Mouse (Mus musculus): ENCODE measurements around the gene Hectd4. TPM values are rescaled to one million over a fixed set of nuclear protein-coding genes. Genes with fewer than 3 reads are reported as not detected.
A peak's percentile ranks its signal among the peaks of the same experiment; 100 is the strongest.

Gene Hectd4
- 3.8 and 4.1 TPM in 2 replicates for polyA plus RNA-seq (2015; fragmentation: Nextera tagmentation; extraction: Ambion mirVana)

DNA sequence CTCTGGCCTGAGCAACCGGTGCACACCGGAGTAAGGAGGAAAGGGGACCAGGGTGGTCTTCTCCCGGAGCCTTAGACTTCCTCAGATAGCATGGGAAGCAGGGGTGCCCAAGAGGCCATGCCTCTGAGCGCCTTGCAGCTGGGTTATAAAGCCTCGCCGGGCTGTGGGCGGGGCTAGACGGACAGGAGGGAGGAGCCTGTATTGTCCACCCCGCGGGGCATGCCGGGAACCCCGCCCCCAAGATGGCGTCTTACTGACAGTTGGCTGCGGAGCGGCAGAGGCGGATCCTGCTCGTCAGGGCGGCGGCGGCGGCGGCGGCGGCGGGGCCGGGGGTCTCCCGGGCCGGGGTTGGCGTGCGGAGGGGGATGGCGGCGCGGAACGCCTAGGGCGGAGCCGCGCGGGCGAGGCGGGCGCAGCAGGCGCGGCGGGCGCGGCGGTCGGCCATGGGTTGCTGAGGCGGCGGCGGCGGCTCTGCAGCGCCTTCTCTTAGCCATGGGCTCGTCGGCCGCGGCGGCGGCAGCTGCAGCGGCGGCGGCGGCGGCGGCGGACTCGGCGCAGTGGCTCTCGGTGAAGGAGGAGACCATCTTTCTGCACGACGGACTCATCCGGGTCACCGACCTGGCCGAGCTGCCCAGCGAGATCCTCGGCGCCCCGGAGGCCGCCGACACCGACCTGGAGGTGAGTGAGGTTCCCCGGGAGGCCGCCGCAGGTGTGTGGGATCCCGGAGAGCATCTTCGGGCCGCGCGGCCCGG, at the start of gene Hectd4:
Gene Hectd4 (plus strand): TSS at position 240 of the 752 bp plus-strand sequence.
- H3K4me2 ChIP-seq = peak within 1 kb of the TSS; percentile 72
- no peaks in the 10 kb centered on the region for H3K9me3 ChIP-seq
- peak; percentile 87 for ATAC-seq (ENCODE audit: insufficient number of reproducible peaks, low FRiP score, low TSS enrichment, low read depth)
- H3K9ac ChIP-seq = peak within 1 kb of the TSS; percentile 83
- no peaks in the 10 kb centered on the region for H3K36me3 ChIP-seq
- H3K27me3 ChIP-seq = no peaks in the 10 kb centered on the region
- H3K27ac ChIP-seq = peak within 1 kb of the TSS; percentile 85
- H3K4me3 ChIP-seq = peak within 1 kb of the TSS; percentile 97
- under 1% methylated on average over 41 of the region's 90 CpGs for WGBS
- peaks cover 9% of the 10 kb centered on the region for H3K4me1 ChIP-seq

DNA sequence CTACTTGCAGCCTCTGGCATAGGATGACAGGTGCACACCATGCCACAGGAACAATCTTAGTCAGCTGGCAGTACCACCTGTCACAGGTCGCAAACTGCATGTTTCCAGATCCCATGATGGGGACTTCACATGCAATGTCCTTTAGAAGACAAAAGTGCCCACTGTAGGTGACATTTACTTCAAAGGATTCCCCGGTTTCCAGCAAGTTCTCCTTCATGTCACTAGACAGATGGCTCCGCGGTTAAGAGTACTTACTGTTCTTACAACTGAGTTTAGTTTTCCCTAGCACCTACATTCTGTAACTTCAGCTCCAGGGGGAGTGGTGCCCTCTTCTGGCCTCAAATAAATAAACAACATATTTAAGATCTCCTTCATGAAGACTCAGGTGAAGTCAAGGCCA, 47.2 kb upstream of the Hectd4 start:
- ATAC-seq (ENCODE audit: insufficient number of reproducible peaks, low FRiP score, low TSS enrichment, low read depth) = no peak
- Histone ChIP-seq H3K9me3 (no peaks in the 10 kb centered on the region), H3K4me3 (no peak overlapping the region), H3K27ac (no peak overlapping the region), H3K4me2 (no peak overlapping the region), H3K27me3 (no peaks in the 10 kb centered on the region), H3K36me3 (peaks cover 27% of the 10 kb centered on the region), H3K9ac (0 out of 2 replicates have a peak overlapping the region, but pooled peaks have one; percentile 20), H3K4me1 (no peaks in the 10 kb centered on the region)
- 84% methylated on average over 4 of the region's 4 CpGs for WGBS

DNA sequence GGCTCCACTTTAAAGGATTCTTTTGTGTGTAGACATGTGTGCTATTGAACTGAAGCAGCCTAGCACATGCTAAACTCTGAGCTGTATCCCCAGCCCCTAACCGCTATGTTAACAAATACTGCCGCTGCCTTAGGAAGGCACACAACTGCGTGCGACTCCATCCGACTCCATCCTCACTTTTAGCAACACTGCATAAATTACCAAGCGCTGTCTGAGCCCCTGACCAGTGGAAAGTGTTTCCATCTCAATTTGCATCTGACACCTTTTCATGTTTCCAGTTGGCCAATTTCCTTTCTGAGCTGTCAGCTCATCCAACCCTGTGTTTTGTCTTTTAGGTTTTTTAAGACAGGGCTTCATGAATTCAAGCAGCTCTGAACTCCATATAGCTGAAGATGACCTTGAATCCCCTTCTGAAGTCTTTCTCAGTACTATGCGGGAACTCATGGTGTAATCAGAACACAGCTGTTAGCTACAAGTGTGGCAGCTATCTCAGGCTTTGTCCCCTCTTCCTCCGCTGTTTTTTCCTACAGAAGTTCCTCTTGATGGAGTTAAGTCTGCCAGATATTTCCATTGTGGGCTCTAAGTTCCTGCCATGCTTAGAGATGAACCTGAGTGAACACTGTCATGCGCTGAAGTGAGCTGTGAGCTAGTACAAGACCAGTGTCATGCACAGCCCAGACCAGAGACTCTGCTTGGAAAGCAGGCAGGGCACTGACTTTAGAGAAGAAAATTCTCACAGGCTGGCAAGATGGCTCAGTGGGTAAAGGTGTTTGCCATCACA, 40.8 kb upstream of the Hectd4 start:
- H3K9me3 ChIP-seq = no peaks in the 10 kb centered on the region
- no peak for ATAC-seq (ENCODE audit: insufficient number of reproducible peaks, low FRiP score, low TSS enrichment, low read depth)
- no peak overlapping the region for H3K9ac ChIP-seq
- WGBS = 78% methylated on average over 9 of the region's 9 CpGs
- H3K27ac ChIP-seq = no peak overlapping the region
- peaks cover 4% of the 10 kb centered on the region; the same call in 1 of the 2 replicates for H3K36me3 ChIP-seq
- H3K4me2 ChIP-seq = no peak overlapping the region
- H3K27me3 ChIP-seq = no peaks in the 10 kb centered on the region
- no peaks in the 10 kb centered on the region for H3K4me1 ChIP-seq
- H3K4me3 ChIP-seq = no peak overlapping the region

DNA sequence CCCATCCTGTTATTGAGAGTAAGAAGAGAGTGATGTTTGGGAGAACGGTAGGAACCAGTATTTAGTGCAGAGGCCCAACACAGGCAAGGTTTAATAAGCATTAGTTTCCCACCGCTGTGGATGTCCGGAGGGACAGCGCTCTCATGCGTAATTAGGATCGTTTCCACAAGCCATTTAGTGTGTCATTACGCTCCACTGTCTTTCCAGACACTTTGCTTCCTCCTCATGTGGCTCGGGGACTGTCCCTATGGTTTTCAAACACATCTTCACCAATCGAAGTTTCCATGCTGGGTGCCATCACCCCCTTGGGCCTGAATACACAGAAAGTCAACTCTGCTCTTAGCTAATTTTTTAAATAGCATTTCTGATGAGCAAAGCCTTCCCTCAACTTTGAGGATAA, 36.8 kb upstream of the Hectd4 start:
- Histone ChIP-seq H3K4me2 (no peak overlapping the region), H3K27me3 (no peaks in the 10 kb centered on the region), H3K36me3 (no peaks in the 10 kb centered on the region), H3K27ac (no peak overlapping the region), H3K9me3 (no peaks in the 10 kb centered on the region), H3K4me1 (peaks cover 18% of the 10 kb centered on the region; the same call in 1 of the 2 replicates), H3K9ac (no peak overlapping the region), H3K4me3 (no peak overlapping the region)
- WGBS = 59% methylated on average over 9 of the region's 9 CpGs
- ATAC-seq (ENCODE audit: insufficient number of reproducible peaks, low FRiP score, low TSS enrichment, low read depth) = no peak

DNA sequence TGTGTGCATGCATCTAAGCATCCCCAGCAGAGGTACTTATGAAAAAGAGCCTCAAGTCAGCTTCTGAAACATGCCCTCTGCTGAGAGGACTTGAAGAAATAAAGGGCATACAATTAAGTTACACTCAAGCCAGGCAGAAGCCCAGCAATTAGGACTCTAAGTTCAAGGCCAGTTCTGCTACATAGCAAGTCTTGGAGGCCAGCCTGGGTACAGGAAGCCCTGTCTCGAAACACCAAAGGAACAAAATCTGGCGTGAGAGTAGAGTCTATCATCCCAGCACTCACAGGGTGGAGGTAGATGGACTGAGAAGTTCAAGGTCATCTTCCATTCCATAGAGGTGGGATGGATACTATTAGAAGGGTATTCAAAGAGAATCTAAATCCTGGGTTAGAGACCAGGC, 35.6 kb upstream of the Hectd4 start:
- Histone ChIP-seq H3K36me3 (no peaks in the 10 kb centered on the region), H3K4me3 (no peak overlapping the region), H3K4me1 (peaks cover 24% of the 10 kb centered on the region; the same call in 1 of the 2 replicates), H3K27me3 (no peaks in the 10 kb centered on the region), H3K27ac (no peak overlapping the region), H3K9me3 (no peaks in the 10 kb centered on the region), H3K9ac (no peak overlapping the region), H3K4me2 (no peak overlapping the region)
- WGBS = 55% methylated on average over 2 of the region's 2 CpGs
- ATAC-seq (ENCODE audit: insufficient number of reproducible peaks, low FRiP score, low TSS enrichment, low read depth) = no peak

DNA sequence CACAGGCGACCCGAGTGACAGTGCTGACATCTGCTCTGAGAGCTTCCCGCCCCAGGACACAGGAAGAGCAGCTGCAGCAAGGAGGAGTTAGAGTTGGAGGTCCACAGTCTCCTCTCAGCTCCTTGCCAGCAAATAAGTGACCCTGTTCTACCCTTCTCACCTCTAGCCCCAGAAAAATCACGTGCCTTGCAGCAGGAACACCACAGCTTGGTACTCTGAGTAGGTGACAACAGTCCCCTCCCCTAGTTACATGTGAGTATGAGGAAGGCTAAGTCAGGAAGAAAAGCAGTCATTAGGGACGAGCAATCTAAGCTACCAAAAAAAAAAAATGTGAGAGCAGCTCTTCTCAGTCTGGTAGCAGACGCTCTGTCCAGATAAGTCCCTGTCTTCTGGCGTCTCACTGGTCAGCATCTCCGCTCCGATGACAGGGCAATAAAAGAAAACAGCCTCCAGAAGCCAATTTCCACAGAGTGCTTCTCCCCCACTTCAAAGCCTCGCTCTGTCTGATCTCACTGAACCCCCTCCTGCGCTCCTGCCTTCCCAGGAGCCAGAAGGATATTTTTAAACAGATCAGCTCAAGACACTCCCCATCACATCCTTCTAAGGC, 35.0 kb upstream of the Hectd4 start:
- peaks cover 28% of the 10 kb centered on the region for H3K4me1 ChIP-seq
- no peak for ATAC-seq (ENCODE audit: insufficient number of reproducible peaks, low FRiP score, low TSS enrichment, low read depth)

DNA sequence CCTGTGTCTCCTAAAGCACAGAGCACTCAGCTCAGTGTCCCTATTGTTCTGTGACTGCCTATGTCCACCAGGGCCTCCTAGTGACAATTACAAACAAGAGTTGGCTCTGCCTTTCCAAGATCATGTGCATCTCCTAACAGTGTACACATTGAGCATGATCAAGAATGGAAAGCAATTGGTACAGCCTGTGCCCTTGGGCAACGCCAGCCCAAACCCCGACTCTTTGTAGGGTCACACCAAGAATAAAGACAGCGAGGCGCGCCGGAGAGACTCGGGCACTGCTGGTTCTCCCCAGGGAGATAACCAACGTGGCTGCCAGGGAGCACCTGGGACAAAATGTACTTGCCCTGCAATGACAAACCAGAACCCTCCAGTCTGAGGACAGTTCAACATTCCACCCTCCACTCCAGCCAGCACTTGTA, 32.4 kb upstream of the Hectd4 start:
- Histone ChIP-seq H3K9me3 (no peaks in the 10 kb centered on the region), H3K9ac (no peak overlapping the region), H3K36me3 (no peaks in the 10 kb centered on the region), H3K4me3 (no peak overlapping the region), H3K27me3 (no peaks in the 10 kb centered on the region), H3K27ac (no peak overlapping the region), H3K4me2 (no peak overlapping the region), H3K4me1 (peaks cover 37% of the 10 kb centered on the region)
- no peak for ATAC-seq (ENCODE audit: insufficient number of reproducible peaks, low FRiP score, low TSS enrichment, low read depth)
- WGBS = 89% methylated on average over 8 of the region's 8 CpGs

More for the DNA sequence above, 35.0 kb upstream of the Hectd4 start:
- Histone ChIP-seq H3K36me3 (no peaks in the 10 kb centered on the region), H3K4me3 (no peak overlapping the region), H3K4me2 (peak overlapping the region; percentile 12; the same call in 1 of the 2 replicates), H3K9ac (no peak overlapping the region), H3K27me3 (no peaks in the 10 kb centered on the region), H3K9me3 (no peaks in the 10 kb centered on the region), H3K27ac (no peak overlapping the region)
- WGBS = 23% methylated on average over 11 of the region's 11 CpGs

DNA sequence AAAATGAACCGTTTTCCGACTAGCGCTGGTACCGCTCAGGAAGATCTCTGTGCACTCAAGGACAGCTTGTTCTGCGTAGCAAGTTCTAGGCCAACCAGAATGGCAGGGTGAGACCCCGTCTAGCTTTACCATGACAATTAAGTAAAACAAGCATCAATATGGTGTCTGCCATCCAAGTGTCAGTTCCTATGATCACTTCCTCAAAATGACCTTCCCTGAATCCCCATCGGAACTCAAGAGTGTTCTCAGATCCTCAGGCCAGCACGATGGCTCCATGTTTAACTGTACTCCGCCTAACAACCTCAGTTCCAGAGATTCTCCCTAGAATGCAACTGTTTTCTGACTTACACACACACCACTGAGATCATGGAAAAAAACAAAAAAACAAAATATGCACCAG, 31.8 kb upstream of the Hectd4 start:
- H3K4me3 ChIP-seq = no peak overlapping the region
- H3K36me3 ChIP-seq = no peaks in the 10 kb centered on the region
- ATAC-seq (ENCODE audit: insufficient number of reproducible peaks, low FRiP score, low TSS enrichment, low read depth) = no peak
- H3K4me1 ChIP-seq = peaks cover 37% of the 10 kb centered on the region
- no peaks in the 10 kb centered on the region for H3K9me3 ChIP-seq
- no peak overlapping the region for H3K9ac ChIP-seq
- H3K27me3 ChIP-seq = no peaks in the 10 kb centered on the region
- no peak overlapping the region for H3K27ac ChIP-seq
- 87% methylated on average over 9 of the region's 9 CpGs for WGBS
- no peak overlapping the region for H3K4me2 ChIP-seq

DNA sequence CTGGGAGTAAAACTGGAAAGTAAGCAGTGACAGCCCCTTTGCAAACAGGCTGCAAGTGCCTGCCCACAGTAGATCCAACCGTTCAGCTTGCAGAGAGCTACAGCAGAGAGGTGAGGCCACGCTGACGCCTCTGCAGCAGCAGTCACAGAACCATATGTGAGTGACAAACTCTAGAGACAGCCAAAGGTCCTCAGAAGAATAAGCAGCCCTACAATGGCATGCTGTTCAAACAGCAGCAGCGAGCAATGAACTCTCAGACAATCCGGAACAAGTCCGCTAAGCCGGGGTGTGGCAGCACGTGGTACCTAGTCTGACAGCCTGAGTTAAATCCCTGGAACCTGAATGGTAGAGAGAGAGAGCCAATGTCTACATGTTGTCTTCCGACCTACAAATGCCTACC, 30.8 kb upstream of the Hectd4 start:
- 79% methylated on average over 9 of the region's 9 CpGs for WGBS
- no peak for ATAC-seq (ENCODE audit: insufficient number of reproducible peaks, low FRiP score, low TSS enrichment, low read depth)
- no peak overlapping the region for H3K4me2 ChIP-seq
- H3K36me3 ChIP-seq = no peaks in the 10 kb centered on the region
- H3K9ac ChIP-seq = no peak overlapping the region
- H3K27ac ChIP-seq = no peak overlapping the region
- H3K4me3 ChIP-seq = no peak overlapping the region
- H3K27me3 ChIP-seq = no peaks in the 10 kb centered on the region
- peaks cover 37% of the 10 kb centered on the region for H3K4me1 ChIP-seq
- H3K9me3 ChIP-seq = no peaks in the 10 kb centered on the region

DNA sequence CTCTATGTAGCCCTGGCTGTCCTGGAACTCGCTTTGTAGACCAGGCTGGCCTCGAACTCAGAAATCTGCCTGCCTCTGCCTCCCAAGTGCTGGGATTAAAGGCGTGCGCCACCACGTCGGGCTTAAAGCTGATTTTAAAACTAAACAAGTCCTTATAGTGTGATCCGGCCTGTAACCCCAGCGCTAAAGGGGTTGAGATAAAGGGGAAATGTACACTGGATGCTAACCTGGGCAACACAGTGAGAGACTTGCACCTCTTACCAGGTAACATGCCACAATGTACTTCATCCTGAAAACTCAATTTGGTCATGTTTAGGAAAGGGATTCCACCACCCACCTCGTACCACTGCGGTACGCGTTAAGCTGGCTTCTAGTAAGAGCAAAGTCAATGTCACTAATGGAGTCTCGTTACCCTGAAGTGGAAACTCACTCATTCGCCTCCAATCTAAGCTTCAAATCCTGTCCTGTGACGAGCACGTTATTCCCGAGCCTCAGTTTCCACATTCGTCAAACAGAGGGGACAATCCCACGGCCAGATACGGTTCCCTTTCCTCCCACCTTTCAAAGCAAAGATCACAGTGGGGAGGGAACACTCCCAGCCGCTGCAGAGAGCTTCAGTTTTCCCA, 29.7 kb upstream of the Hectd4 start:
- no peak for ATAC-seq (ENCODE audit: insufficient number of reproducible peaks, low FRiP score, low TSS enrichment, low read depth)
- Histone ChIP-seq H3K27ac (peak overlapping the region; percentile 87), H3K4me3 (peak overlapping the region; percentile 95), H3K9ac (peak overlapping the region; percentile 93), H3K4me2 (peak overlapping the region; percentile 61), H3K4me1 (peaks cover 31% of the 10 kb centered on the region), H3K9me3 (no peaks in the 10 kb centered on the region), H3K27me3 (0 out of 2 replicates have a peak, but pooled peaks cover 4% of the 10 kb centered on the region), H3K36me3 (no peaks in the 10 kb centered on the region)
- WGBS = 28% methylated on average over 21 of the region's 21 CpGs

DNA sequence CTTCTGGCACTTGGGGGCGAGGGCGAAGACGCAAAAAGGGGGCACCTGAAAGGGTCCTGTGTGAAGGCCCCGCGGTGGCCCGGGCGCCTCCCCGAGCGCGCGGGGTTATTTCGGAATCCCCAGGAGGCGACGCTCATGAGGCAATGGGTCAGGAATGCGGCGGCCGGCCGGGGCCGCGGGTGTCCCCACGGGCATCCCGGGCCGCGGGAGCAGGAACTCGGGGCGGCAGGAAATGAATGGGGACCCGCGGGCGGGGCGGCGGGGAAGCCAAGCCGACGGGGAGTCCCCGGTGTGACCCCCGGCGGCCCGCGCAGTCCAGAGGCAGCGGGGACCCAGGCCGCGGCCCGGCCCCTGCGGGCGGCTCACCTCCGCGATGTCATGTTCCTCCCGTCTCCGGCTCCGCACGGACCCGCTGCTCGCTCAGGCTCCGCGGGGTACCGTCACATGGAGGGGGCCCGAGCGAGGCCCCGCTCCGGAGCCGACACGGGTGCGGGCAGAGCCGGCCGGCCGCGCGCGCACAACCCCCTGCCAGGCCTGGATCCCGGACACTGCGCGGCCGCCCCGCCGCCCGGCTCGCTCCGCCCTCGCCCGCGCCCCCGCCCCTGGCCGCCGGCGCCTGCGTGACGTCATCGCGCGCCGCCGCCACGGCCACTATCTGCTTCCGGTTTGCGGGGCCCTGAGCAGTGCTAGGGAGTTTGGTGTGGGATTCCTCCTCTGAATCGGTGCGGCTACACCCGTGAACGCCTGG, 29.0 kb upstream of the Hectd4 start, which contains the start of gene Ptpn11:
Gene Ptpn11 (minus strand): TSS at position 562 of the 748 bp plus-strand sequence.
- Histone ChIP-seq H3K36me3 (no peaks in the 10 kb centered on the region), H3K4me1 (peaks cover 29% of the 10 kb centered on the region), H3K9ac (peak within 1 kb of the TSS; percentile 93), H3K4me3 (peak within 1 kb of the TSS; percentile 95), H3K9me3 (no peaks in the 10 kb centered on the region), H3K4me2 (peak within 1 kb of the TSS; percentile 61), H3K27ac (peak within 1 kb of the TSS; percentile 87), H3K27me3 (0 out of 2 replicates have a peak, but pooled peaks cover 4% of the 10 kb centered on the region)
- ATAC-seq (ENCODE audit: insufficient number of reproducible peaks, low FRiP score, low TSS enrichment, low read depth) = peak; percentile 89
- WGBS = under 1% methylated on average over 82 of the region's 98 CpGs
